Mouse (Mus musculus) intestine, embryonic 14.5 days (tissue): ENCODE measurements around the gene Gm20517. TPM values are rescaled to one million over a fixed set of nuclear protein-coding genes. Genes with fewer than 3 reads are reported as not detected.

Experiments used
- ATAC-seq: fragments of 200-750 bp; cut with Nextera tagmentation; replicated peaks from 2 replicates; pipeline ENCODE4 v1.8.0; 2017; ENCODE audit warnings: low read depth, moderate number of reproducible peaks, moderate TSS enrichment, moderate library complexity; ENCODE audit not compliant: low FRiP score, low TSS enrichment
- DNase-seq: peaks from one replicate; pipeline ENCODE4 v3.0.0-alpha.2; 2018; ENCODE audit warnings: low spot score
- H3K27ac ChIP-seq: fragments of 300-500 bp; sonication (generic); 2 replicates; pipeline ENCODE4 v1.5.1; 2014; ENCODE audit warnings: low read depth, mild to moderate bottlenecking, control low read depth
- H3K27me3 ChIP-seq: fragments of 300-500 bp; sonication (generic); replicated peaks from 2 replicates; pipeline ENCODE4 v1.6.1; 2014; ENCODE audit warnings: low read length, control low read depth; ENCODE audit not compliant: control insufficient read depth, insufficient read depth
- H3K36me3 ChIP-seq: fragments of 300-500 bp; sonication (generic); 2 replicates; pipeline ENCODE4 v1.6.1; 2014; ENCODE audit warnings: low read length, control low read depth; ENCODE audit not compliant: control insufficient read depth, insufficient read depth
- H3K4me1 ChIP-seq: fragments of 300-500 bp; sonication (generic); replicated peaks from 2 replicates; pipeline ENCODE4 v1.6.1; 2014; ENCODE audit warnings: low read length, control low read depth, mixed read lengths; ENCODE audit not compliant: control insufficient read depth, insufficient read depth
- H3K4me2 ChIP-seq: fragments of 300-500 bp; sonication (generic); 2 replicates; pipeline ENCODE4 v1.6.1; 2014; ENCODE audit warnings: low read length
- H3K4me3 ChIP-seq: fragments of 300-500 bp; sonication (generic); 2 replicates; pipeline ENCODE4 v1.5.1; 2014; ENCODE audit warnings: low read depth, low read length, control low read depth, mixed read lengths
- H3K9ac ChIP-seq: fragments of 300-500 bp; sonication (generic); 2 replicates; pipeline ENCODE4 v1.6.1; 2014; ENCODE audit warnings: mild to moderate bottlenecking, low read length
- H3K9me3 ChIP-seq: fragments of 300-500 bp; sonication (generic); 2 replicates; pipeline ENCODE4 v1.6.1; 2016; ENCODE audit warnings: low read length, control low read depth; ENCODE audit not compliant: control insufficient read depth
- WGBS: fragments of 180-500 bp; shearing (Covaris S2); extraction: QIAGEN DNeasy Blood & Tissue Kit; methylation state at CpG from one replicate; pipeline ENCODE4 v1.1.7; 2014; 5-methylcytosine and 5-hydroxymethylcytosine counted together
- polyA plus RNA-seq: library from polyadenylated mRNA; unstranded; fragments of >200 nt; fragmentation: Nextera tagmentation; extraction: Ambion mirVana; gene quantifications from 2 replicates; pipeline ENCODE4 v1.2.1, GENCODE M21; 2014

Gene Gm20517
- polyA plus RNA-seq, 1 experiment from 2014 or later = 1.8 TPM

- ATAC-seq (no peak), DNase-seq (no peak)
- Histone ChIP-seq H3K9me3 (no peaks in the 10 kb centered on the region), H3K27me3 (no peaks in the 10 kb centered on the region), H3K4me1 (no peaks in the 10 kb centered on the region), H3K4me2 (no peak overlapping the region), H3K9ac (no peak overlapping the region), H3K36me3 (no peaks in the 10 kb centered on the region), H3K27ac (no peak overlapping the region), H3K4me3 (no peak overlapping the region)
These were observed 39.0 kb upstream of the Gm20517 start for GRCm38 (mm10) chr17:47572436-47572835.

DNA sequence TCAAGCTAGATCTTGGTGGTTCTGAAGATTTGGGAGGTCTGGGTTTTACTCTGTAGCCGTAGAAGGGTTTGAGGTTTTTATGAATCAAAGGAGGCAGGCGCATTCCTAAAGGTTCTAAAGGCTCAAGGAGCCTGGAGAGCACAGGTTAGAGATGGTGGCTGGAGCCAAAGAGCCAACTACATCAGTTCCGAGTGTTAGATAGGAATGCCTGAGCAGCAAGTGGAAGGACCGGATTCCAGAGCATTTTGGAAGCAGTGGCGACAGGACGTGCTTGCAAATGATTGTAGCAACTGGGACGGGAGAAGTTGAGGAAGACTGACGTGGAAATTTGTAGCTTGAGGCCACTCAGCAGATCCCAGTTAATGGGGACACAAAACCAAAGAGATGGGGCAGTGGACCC, 37.4 kb upstream of the Gm20517 start:
- Histone ChIP-seq H3K27ac (no peak overlapping the region), H3K36me3 (no peaks in the 10 kb centered on the region), H3K9ac (no peak overlapping the region), H3K4me3 (no peak overlapping the region), H3K27me3 (no peaks in the 10 kb centered on the region), H3K9me3 (no peaks in the 10 kb centered on the region), H3K4me1 (no peaks in the 10 kb centered on the region), H3K4me2 (no peak overlapping the region)
- 70% methylated on average over 8 of the region's 8 CpGs for WGBS
- ATAC-seq = no peak
- DNase-seq = no peak

DNA sequence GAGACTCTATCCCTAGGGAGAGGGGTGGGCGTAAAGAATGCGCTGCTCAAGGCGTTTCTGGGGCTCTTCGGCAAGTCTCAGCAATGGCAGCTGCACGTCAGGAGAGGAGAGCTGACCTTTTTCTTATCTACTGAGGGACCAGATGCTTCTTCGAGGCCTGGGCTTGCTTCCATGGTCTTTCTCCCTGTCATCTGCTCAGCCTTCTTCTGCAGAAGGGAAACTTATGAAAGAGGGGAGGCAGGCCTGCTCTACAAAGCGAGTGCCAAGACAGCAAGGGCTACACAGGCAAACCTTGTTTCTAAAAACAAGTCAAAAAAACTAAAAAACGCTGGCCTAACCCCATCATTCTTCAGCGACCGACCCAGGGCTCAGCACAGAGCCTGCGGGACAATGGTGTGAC, 36.6 kb upstream of the Gm20517 start:
- 74% methylated on average over 11 of the region's 11 CpGs for WGBS

DNA sequence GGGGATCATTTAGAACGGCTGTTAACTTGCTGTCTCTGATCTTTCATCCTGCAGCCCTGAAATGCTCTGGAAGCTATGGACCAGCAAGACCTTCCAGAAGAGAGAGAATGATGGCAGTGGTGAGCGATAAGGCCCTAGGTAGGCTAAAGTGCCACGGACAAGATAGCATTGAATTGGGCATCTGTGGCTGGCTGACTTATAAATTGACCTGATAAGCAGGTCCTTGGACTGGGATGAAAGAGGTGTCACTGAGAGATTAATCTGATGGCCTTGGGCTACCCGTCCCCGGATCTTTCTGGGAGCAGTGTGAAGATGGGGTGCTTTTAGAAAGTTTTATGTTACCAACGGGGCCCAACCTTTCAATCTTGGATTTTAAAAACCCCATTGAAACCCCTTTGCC, 32.7 kb upstream of the Gm20517 start:
- Histone ChIP-seq H3K27me3 (no peaks in the 10 kb centered on the region), H3K4me3 (no peak overlapping the region), H3K27ac (no peak overlapping the region), H3K36me3 (no peaks in the 10 kb centered on the region), H3K9ac (no peak overlapping the region), H3K4me2 (no peak overlapping the region), H3K9me3 (no peaks in the 10 kb centered on the region), H3K4me1 (no peaks in the 10 kb centered on the region)
- 82% methylated on average over 6 of the region's 6 CpGs for WGBS
- DNase-seq (no peak), ATAC-seq (no peak)

More for the DNA sequence above, 36.6 kb upstream of the Gm20517 start:
- Histone ChIP-seq H3K4me3 (no peak overlapping the region), H3K27ac (no peak overlapping the region), H3K9ac (no peak overlapping the region), H3K36me3 (no peaks in the 10 kb centered on the region), H3K9me3 (no peaks in the 10 kb centered on the region), H3K4me1 (no peaks in the 10 kb centered on the region), H3K4me2 (no peak overlapping the region), H3K27me3 (no peaks in the 10 kb centered on the region)
- ATAC-seq (no peak), DNase-seq (no peak)

DNA sequence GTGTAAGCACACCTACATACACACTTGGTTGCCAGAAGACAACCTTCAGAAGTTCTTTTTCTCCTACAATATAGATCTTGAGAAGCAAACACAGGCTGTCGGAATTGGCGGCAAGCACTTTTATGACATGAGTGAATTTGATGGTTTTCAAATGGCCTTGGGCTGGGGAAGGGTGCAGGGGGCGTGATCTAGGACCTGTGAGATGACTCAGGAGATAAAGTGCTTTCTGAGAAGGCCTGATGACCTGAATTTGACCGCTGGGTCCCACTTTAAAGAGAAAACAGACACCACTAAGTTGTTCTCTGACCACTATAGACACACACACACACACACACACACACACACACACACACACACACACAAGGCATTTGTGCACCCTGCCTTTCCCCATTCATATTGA, 30.4 kb upstream of the Gm20517 start:
- no peaks in the 10 kb centered on the region for H3K9me3 ChIP-seq
- ATAC-seq = no peak
- no peak for DNase-seq
- no peaks in the 10 kb centered on the region for H3K36me3 ChIP-seq
- H3K4me2 ChIP-seq = no peak overlapping the region
- no peak overlapping the region for H3K4me3 ChIP-seq
- H3K27ac ChIP-seq = no peak overlapping the region
- no peaks in the 10 kb centered on the region for H3K4me1 ChIP-seq
- H3K27me3 ChIP-seq = no peaks in the 10 kb centered on the region
- H3K9ac ChIP-seq = no peak overlapping the region
- WGBS = 80% methylated on average over 4 of the region's 4 CpGs

GRCm38 (mm10) chr17:47588517-47588916, 22.9 kb upstream of the Gm20517 start:
- H3K4me1 ChIP-seq = peaks cover 7% of the 10 kb centered on the region; the same call in 1 of the 2 replicates
- H3K9ac ChIP-seq = no peak overlapping the region
- H3K36me3 ChIP-seq = no peaks in the 10 kb centered on the region
- no peaks in the 10 kb centered on the region for H3K9me3 ChIP-seq
- 83% methylated on average over 8 of the region's 8 CpGs for WGBS
- H3K27ac ChIP-seq = no peak overlapping the region
- no peaks in the 10 kb centered on the region for H3K27me3 ChIP-seq
- no peak overlapping the region for H3K4me3 ChIP-seq
- no peak overlapping the region for H3K4me2 ChIP-seq
- DNase-seq (no peak), ATAC-seq (no peak)

GRCm38 (mm10) chr17:47591073-47591472, 20.3 kb upstream of the Gm20517 start:
- H3K4me2 ChIP-seq = no peak overlapping the region
- H3K36me3 ChIP-seq = no peaks in the 10 kb centered on the region
- no peaks in the 10 kb centered on the region for H3K9me3 ChIP-seq
- H3K9ac ChIP-seq = no peak overlapping the region
- 72% methylated on average over 3 of the region's 3 CpGs for WGBS
- no peaks in the 10 kb centered on the region for H3K27me3 ChIP-seq
- peaks cover 7% of the 10 kb centered on the region; the same call in 1 of the 2 replicates for H3K4me1 ChIP-seq
- H3K27ac ChIP-seq = no peak overlapping the region
- H3K4me3 ChIP-seq = no peak overlapping the region
- DNase-seq (no peak), ATAC-seq (no peak)

DNA sequence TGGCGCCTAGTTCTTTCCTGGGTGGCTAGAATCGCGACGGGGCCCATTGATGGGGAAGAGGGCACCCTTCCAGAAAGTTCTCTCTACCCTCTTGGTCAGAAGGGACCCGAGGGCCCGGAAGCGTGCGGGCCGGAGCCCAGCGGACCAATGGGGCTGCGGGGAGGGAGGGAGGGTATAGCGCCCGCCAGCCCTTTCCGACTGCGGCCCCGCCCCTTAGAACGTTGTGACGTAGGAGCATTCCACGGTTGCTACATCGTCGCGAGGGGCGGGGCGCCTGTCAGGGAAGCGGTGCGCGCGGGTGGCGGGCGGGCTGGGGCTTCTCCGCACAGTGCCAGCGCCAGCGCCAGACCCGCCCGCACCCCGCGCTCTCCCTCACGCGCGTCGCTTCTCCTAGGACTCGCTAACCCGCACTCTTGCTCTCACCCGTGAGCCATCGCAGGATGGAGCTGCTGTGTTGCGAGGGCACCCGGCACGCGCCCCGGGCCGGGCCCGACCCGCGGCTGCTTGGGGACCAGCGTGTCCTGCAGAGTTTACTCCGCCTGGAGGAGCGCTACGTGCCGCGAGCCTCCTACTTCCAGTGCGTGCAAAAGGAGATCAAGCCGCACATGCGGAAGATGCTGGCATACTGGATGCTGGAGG, 18.1 kb upstream of the Gm20517 start:
- Histone ChIP-seq H3K9ac (peak overlapping the region; percentile 88), H3K27ac (peak overlapping the region; percentile 98), H3K4me1 (peaks cover 28% of the 10 kb centered on the region), H3K4me2 (peak overlapping the region; percentile 97), H3K36me3 (peaks cover 19% of the 10 kb centered on the region), H3K9me3 (no peaks in the 10 kb centered on the region), H3K4me3 (peak overlapping the region; percentile 73), H3K27me3 (no peaks in the 10 kb centered on the region)
- under 1% methylated on average over 59 of the region's 63 CpGs for WGBS
- DNase-seq = peak; percentile 95
- peak; percentile 83 for ATAC-seq

DNA sequence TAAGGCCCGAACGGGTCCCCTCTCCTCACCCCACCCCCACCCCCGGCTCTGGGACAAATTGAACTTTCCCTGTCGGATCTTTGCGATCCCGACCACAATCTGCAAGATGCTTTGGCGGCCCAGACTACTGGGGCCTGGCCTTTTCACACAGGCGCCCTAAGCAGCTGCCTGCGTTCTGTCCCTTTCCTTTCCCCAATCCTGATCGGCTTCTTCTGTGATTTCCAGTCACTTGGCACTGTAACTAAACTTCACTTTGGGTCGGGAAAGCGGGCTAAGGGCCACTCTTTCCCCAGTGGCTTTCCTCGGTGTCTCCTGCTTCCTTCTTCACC, 17.6 kb upstream of the Gm20517 start:
- H3K9ac ChIP-seq = peak overlapping the region; percentile 88
- H3K27me3 ChIP-seq = no peaks in the 10 kb centered on the region
- no peak for DNase-seq
- H3K36me3 ChIP-seq = peaks cover 23% of the 10 kb centered on the region
- H3K9me3 ChIP-seq = no peaks in the 10 kb centered on the region
- no peak for ATAC-seq
- H3K27ac ChIP-seq = peak overlapping the region; percentile 98
- peak overlapping the region; percentile 97 for H3K4me2 ChIP-seq
- WGBS = under 1% methylated on average over 13 of the region's 13 CpGs
- peaks cover 30% of the 10 kb centered on the region for H3K4me1 ChIP-seq
- H3K4me3 ChIP-seq = peak overlapping the region; percentile 73
